Mouse (Mus musculus) ES-Bruce4 (cell line): ENCODE measurements around the gene Cc2d2b. TPM values are rescaled to one million over a fixed set of nuclear protein-coding genes. Genes with fewer than 3 reads are reported as not detected.
A peak's percentile ranks its signal among the peaks of the same experiment; 100 is the strongest.

Source experiments
- H3K27ac ChIP-seq: 2 replicates; pipeline ENCODE4 v1.5.1; 2012; ENCODE audit warnings: low read length, inconsistent platforms; ENCODE audit not compliant: insufficient read depth
- H3K27me3 ChIP-seq: 2 replicates; pipeline ENCODE4 v1.6.1; 2012; ENCODE audit warnings: mild to moderate bottlenecking, low read length, inconsistent platforms; ENCODE audit not compliant: control insufficient read depth, poor library complexity, insufficient read depth, severe bottlenecking
- H3K36me3 ChIP-seq: 2 replicates; pipeline ENCODE4 v1.6.1; 2012; ENCODE audit warnings: inconsistent platforms, mild to moderate bottlenecking, low read length, moderate library complexity; ENCODE audit not compliant: control insufficient read depth, poor library complexity, insufficient read depth, severe bottlenecking
- H3K4me1 ChIP-seq: one replicate; pipeline ENCODE4 v1.8.1; 2011; ENCODE audit warnings: low read length; ENCODE audit not compliant: control insufficient read depth, insufficient read depth
- H3K4me3 ChIP-seq: 2 replicates; pipeline ENCODE4 v1.5.1; 2011; ENCODE audit warnings: low read depth, mild to moderate bottlenecking, low read length
- H3K9ac ChIP-seq: 2 replicates; pipeline ENCODE4 v1.6.1; 2012; ENCODE audit warnings: low read depth, mild to moderate bottlenecking, inconsistent platforms; ENCODE audit not compliant: poor library complexity, severe bottlenecking
- H3K9me3 ChIP-seq: replicated peaks from 2 replicates; pipeline ENCODE4 v1.6.1; 2012; ENCODE audit warnings: mild to moderate bottlenecking, low read length, inconsistent platforms; ENCODE audit not compliant: control insufficient read depth, poor library complexity, insufficient read depth, severe bottlenecking
- CTCF ChIP-seq: IDR thresholded peaks from one replicate; pipeline ENCODE4 v1.8.1; 2011; ENCODE audit warnings: low read depth, low read length
- EP300 ChIP-seq: IDR thresholded peaks from 2 replicates; pipeline ENCODE4 v1.6.1; 2011; ENCODE audit warnings: low read depth, low read length; ENCODE audit not compliant: insufficient read depth
- POLR2A ChIP-seq: IDR thresholded peaks from one replicate; pipeline ENCODE4 v1.8.1; 2011; ENCODE audit warnings: low read length; ENCODE audit not compliant: insufficient read depth
- polyA plus RNA-seq: library from polyadenylated mRNA; stranded (reverse); fragments of >200 nt; gene quantifications from 2 replicates; pipeline ENCODE4 v1.2.4, GENCODE M21; 2011; ENCODE audit warnings: low read depth; ENCODE audit not compliant: missing spikeins, insufficient read depth, insufficient read length

The Cc2d2b gene
- polyA plus RNA-seq, 1 experiment: 0.60 TPM

DNA sequence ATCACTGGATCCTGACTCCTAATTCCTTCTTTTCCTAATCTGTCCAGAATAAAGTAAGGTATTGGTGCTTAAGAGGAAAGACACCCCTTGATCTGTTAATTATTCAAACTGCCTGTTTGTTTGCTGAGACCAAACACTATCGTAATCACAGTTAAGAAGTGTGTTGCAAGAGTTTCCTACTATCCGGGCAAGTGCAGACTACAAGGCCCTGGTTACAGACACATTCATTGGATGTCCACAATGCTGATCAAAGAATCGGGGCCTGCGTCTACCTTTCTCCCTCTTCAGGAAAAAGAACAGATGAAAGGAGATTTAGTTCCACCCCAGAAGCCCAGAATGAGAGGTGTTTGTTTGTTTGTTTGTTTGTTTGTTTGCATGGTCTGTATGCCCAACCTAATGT is 20.3 kb upstream of the Cc2d2b start:
- TF ChIP-seq CTCF: no peak
- TF ChIP-seq POLR2A: no peak
- TF ChIP-seq EP300: no peak
- no peaks in the 10 kb centered on the region for H3K36me3 ChIP-seq
- no peak overlapping the region for H3K27ac ChIP-seq
- H3K4me3 ChIP-seq: no peak overlapping the region
- H3K27me3 ChIP-seq: no peaks in the 10 kb centered on the region
- H3K9ac ChIP-seq: no peak overlapping the region
- H3K4me1 ChIP-seq: no peaks in the 10 kb centered on the region
- H3K9me3 ChIP-seq: no peaks in the 10 kb centered on the region

DNA sequence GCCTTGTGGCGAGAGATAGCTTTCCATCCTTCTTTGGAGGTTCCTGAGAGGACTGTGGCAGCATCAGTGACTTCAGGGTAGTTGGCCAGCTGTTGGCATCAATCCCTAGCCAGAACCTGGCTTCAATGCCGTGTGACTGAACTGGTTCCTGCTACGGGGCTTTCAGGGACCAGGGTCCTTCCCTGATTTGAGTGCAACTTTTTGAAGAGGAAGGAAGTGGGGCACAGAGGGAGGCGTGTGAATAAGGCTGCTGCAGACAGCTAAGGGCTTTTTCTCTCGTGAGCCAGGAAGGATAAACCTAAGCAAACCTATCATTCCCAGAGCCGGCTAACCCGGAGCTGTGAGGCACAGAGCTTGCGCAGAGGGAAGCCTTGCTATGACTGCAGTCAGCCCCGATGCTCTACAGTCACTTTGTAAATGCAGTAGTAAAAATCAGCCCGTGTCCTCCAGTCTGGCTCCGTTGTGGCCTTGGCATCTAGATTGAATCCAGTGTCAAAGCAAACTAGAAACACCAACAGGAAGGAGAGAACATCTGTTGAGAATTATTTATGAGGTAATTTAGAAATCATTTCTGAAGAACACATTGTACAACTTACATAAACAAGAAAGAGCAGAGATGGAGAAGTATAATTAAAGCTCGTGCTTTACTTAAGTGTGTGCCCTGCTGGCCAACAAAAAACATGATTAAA is 19.7 kb upstream of the Cc2d2b start:
- Histone ChIP-seq H3K36me3 (no peaks in the 10 kb centered on the region), H3K4me1 (no peaks in the 10 kb centered on the region), H3K27me3 (no peaks in the 10 kb centered on the region), H3K9ac (no peak overlapping the region), H3K4me3 (no peak overlapping the region), H3K9me3 (no peaks in the 10 kb centered on the region), H3K27ac (no peak overlapping the region)
- TF ChIP-seq POLR2A: no peak
- TF ChIP-seq EP300: no peak
- TF ChIP-seq CTCF: no peak

DNA sequence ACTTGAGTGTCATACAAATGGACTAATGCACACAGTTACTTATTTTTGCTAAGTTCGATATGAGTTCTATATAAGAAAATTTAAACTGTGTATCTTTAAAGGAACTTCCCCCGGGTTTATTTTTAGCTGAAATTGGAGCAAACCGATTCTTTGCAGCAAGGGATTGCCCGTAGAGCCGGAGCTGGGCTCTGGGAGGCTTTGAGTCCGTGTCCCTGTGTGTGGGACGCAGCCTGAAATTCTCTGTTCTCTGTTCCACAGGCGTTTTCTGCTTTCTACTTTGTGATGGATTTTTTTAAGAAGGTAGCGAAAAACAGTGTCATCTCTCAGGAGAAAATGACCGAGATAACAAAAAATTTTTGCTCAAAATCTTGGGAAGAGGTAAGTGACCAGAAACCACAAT is 15.1 kb upstream of the Cc2d2b start:
- Histone ChIP-seq H3K9me3 (no peaks in the 10 kb centered on the region), H3K27ac (no peak overlapping the region), H3K27me3 (no peaks in the 10 kb centered on the region), H3K4me3 (no peak overlapping the region), H3K9ac (no peak overlapping the region), H3K36me3 (no peaks in the 10 kb centered on the region), H3K4me1 (no peaks in the 10 kb centered on the region)
- no peak for TF ChIP-seq POLR2A
- TF ChIP-seq EP300: no peak
- TF ChIP-seq CTCF: no peak

DNA sequence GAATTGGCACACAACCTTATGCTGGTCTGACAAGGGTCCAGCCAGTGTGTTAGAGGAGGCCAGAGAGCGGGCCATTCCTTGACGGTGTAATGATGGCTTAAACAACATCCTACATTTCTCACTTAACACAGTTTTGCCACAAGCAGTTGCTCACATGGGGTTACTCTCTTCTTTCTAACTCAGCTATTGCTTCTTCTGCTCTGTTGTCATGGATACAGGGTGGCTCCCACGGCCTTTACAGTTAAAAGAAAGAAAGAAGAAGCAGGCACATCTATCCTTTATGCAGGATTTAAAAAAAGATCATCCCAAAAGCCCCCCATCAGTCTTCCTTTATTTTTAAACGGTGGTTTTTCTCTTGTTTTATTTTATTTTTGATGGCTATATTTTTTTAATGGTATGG is 14.7 kb upstream of the Cc2d2b start:
- Histone ChIP-seq H3K9me3 (no peaks in the 10 kb centered on the region), H3K4me3 (no peak overlapping the region), H3K36me3 (no peaks in the 10 kb centered on the region), H3K27me3 (no peaks in the 10 kb centered on the region), H3K4me1 (no peaks in the 10 kb centered on the region), H3K9ac (no peak overlapping the region), H3K27ac (no peak overlapping the region)
- TF ChIP-seq CTCF (no peak), EP300 (no peak), POLR2A (no peak)

DNA sequence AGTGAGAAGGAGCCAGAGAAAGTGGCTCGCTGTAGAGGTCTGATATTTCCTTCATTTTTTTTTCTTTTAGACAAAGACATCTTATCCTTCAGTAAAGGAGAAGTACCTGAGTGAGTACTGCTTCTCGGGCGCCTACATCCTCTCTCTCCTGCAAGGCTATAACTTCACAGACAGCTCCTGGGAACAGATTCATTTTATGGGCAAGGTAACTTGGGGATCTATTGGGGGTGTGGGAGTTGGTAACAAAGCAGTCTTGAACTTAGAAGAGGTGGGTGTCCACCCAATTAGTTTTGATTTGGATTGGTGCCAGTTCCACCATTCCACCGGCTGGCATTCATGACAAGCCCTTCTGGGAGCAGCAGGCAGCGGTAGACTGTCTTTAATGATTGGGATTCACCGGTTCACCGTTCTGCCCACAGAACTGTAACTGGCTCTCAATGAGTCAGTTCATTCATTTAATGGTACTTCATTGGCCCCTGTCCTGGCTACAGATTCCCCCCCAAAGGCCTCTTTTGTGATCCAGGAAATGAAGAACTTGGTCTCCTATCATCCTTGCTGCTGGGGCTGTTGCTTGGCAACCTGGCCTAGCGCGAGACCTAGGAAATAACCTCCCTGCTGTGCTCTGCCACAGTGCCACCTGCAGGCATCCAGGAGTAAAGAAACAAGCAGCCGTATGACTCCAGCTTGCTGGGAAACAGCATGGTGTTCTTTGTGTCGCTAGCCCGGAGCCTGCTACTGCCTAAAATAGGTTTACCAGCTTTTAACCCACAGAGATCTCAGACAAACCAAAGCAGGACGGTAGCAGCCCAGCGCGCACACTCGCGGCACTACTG is 11.7 kb upstream of the Cc2d2b start:
- no peaks in the 10 kb centered on the region for H3K27me3 ChIP-seq
- peak; percentile 94 for TF ChIP-seq CTCF
- 0 out of 2 replicates have a peak, but pooled peaks have one; percentile 8 for TF ChIP-seq EP300
- no peak for TF ChIP-seq POLR2A
- no peaks in the 10 kb centered on the region for H3K4me1 ChIP-seq
- H3K9me3 ChIP-seq: no peaks in the 10 kb centered on the region
- H3K27ac ChIP-seq: no peak overlapping the region
- H3K36me3 ChIP-seq: no peaks in the 10 kb centered on the region
- no peak overlapping the region for H3K9ac ChIP-seq
- H3K4me3 ChIP-seq: no peak overlapping the region

DNA sequence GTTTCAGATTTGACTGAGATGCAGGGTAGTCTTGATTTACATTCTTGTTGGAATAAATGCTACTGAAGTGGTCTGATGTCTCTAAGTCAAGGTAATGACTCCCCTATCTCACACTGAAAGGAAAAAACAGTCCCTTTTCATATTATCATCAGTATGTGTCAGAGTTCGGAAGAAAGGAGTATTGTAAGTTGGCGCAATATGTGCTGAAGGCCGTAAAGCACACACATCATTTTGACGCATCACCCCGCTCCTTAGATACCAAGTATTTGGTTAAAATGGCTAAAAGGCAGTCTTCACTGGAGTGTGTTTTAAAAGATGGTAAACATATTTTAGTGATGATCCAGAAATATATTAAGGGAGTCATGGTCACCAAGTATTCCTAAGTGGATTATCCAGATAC is 10.9 kb upstream of the Cc2d2b start:
- no peak overlapping the region for H3K4me3 ChIP-seq
- no peak overlapping the region for H3K27ac ChIP-seq
- H3K4me1 ChIP-seq: no peaks in the 10 kb centered on the region
- H3K36me3 ChIP-seq: no peaks in the 10 kb centered on the region
- no peaks in the 10 kb centered on the region for H3K9me3 ChIP-seq
- TF ChIP-seq EP300: no peak
- no peak for TF ChIP-seq CTCF
- TF ChIP-seq POLR2A: no peak
- no peak overlapping the region for H3K9ac ChIP-seq
- no peaks in the 10 kb centered on the region for H3K27me3 ChIP-seq
